Mouse (Mus musculus) heart, adult 2 months (tissue): Measurements from ENCODE around the gene Mvb12b.

Source experiments
- CTCF ChIP-seq: fragments of 200-600 bp; IDR thresholded peaks from 2 replicates; pipeline ENCODE4 v1.8.1; 2022; ENCODE audit warnings: antibody characterized with exemption, mild to moderate bottlenecking, moderate library complexity
- EP300 ChIP-seq: fragments of 200-500 bp; IDR thresholded peaks from 2 replicates; pipeline ENCODE4 v1.6.1; 2011; ENCODE audit warnings: low read depth, low read length, control low read depth; ENCODE audit not compliant: insufficient read depth
- POLR2A ChIP-seq: fragments of 200-500 bp; IDR thresholded peaks from 2 replicates; pipeline ENCODE4 v1.6.1; 2011; ENCODE audit warnings: mild to moderate bottlenecking, low read depth, low read length, control low read depth; ENCODE audit not compliant: insufficient read depth

- TF ChIP-seq POLR2A, result no peak
- no peak for TF ChIP-seq EP300
- no peak for TF ChIP-seq CTCF
Observed at GRCm38 (mm10) chr2:33808032-33808431, 79.7 kb downstream of the Mvb12b start.
